Mouse (Mus musculus) thymus, postnatal 36 days (tissue): ENCODE measurements at regions not wholly inside any gene's neighbourhood (a gene's known extent, or its start where the extent isn't known, plus 50 kb on each side); places are given as distances from the start of the nearest gene placed in this dataset.

Experiments used
- DNase-seq, 2 experiments: peaks; one replicate each; pipeline ENCODE4 v3.0.0; 2022; ENCODE audit warnings: mixed read lengths in 2 of 2

GRCm38 (mm10) chr11:31721908-31722307, 50.2 kb upstream of the Bod1 start:
- no peak for DNase-seq

- no peak for DNase-seq
These were observed 52.8 kb upstream of the Bod1 start for GRCm38 (mm10) chr11:31724506-31724905.

- DNase-seq, result no peak
These were observed 54.4 kb upstream of the Bod1 start for GRCm38 (mm10) chr11:31725936-31726647.

- DNase-seq, result no peak
These were observed 55.6 kb upstream of the Bod1 start for GRCm38 (mm10) chr11:31727289-31727688.

GRCm38 (mm10) chr11:31729728-31730127, 58.0 kb upstream of the Bod1 start:
- DNase-seq, result no peak

GRCm38 (mm10) chr11:31730181-31730580, 58.5 kb upstream of the Bod1 start:
- no peak for DNase-seq

GRCm38 (mm10) chr11:31730680-31731079, 59.0 kb upstream of the Bod1 start:
- no peak for DNase-seq

GRCm38 (mm10) chr11:31731459-31731858, 59.8 kb upstream of the Bod1 start:
- no peak for DNase-seq

GRCm38 (mm10) chr11:31732342-31732741, 60.7 kb upstream of the Bod1 start:
- no peak for DNase-seq

GRCm38 (mm10) chr11:31732958-31733357, 61.3 kb upstream of the Bod1 start:
- DNase-seq, result no peak

- no peak for DNase-seq
These were observed 62.4 kb upstream of the Bod1 start for GRCm38 (mm10) chr11:31734091-31734490.

- no peak for DNase-seq
These were observed 63.6 kb upstream of the Bod1 start for GRCm38 (mm10) chr11:31735257-31735656.

GRCm38 (mm10) chr11:31736086-31736485, 64.4 kb upstream of the Bod1 start:
- DNase-seq, result no peak

- DNase-seq, result no peak
These were observed 64.9 kb upstream of the Bod1 start for GRCm38 (mm10) chr11:31736556-31737089.

GRCm38 (mm10) chr11:31738148-31739021, 66.7 kb upstream of the Bod1 start:
- no peak for DNase-seq

- DNase-seq, result no peak
These were observed 68.7 kb upstream of the Bod1 start for GRCm38 (mm10) chr11:31740409-31740808.

GRCm38 (mm10) chr11:31742160-31742559, 70.5 kb upstream of the Bod1 start:
- DNase-seq, result no peak

GRCm38 (mm10) chr11:31744076-31744785, 72.5 kb upstream of the Bod1 start:
- no peak for DNase-seq

GRCm38 (mm10) chr11:31745028-31745865, 73.6 kb upstream of the Bod1 start:
- no peak for DNase-seq

GRCm38 (mm10) chr11:31745866-31746248, 74.2 kb upstream of the Bod1 start:
- no peak for DNase-seq

- peak; percentile 3 to 13 for DNase-seq
These were observed 74.8 kb upstream of the Bod1 start for GRCm38 (mm10) chr11:31746488-31746887.

GRCm38 (mm10) chr11:31746939-31747338, 75.3 kb upstream of the Bod1 start:
- DNase-seq, result peak in 1 of 2 experiments; percentile 10
